Mouse (Mus musculus) spleen, adult 18-20 months (tissue): ENCODE measurements around the gene Ccnj.
A peak's percentile ranks its signal among the peaks of the same experiment; 100 is the strongest.

Source experiments
- DNase-seq, 2 experiments: peaks; one replicate each; pipeline ENCODE4 v3.0.0; 2022; ENCODE audit warnings: mixed read lengths in 2 of 2

Ccnj gene

GRCm38 (mm10) chr19:40844731-40845130 is 13.7 kb downstream of the Ccnj start:
- DNase-seq = no peak

DNA sequence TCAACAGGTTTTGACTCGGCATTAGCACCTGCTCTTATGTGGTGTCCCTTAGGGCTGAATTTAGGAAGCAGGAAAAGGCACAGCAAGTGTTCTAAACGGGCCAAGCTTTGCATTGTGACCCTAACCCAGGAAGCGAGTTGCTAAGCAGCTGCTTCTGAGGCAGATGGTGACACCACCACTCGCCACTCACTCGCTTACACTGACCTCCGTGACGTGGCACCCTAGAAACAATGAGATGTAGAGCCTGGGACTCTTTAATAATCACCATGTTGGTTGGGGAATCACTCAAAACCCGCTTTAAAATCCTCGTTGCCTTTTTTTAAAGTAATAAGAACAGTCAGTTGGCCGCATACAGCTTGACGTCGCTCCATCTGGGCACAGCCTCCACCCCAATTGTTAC is 18.3 kb downstream of the Ccnj start:
- no peak for DNase-seq

- no peak for DNase-seq
Measured at GRCm38 (mm10) chr19:40859555-40859954, 28.5 kb downstream of the Ccnj start.

DNA sequence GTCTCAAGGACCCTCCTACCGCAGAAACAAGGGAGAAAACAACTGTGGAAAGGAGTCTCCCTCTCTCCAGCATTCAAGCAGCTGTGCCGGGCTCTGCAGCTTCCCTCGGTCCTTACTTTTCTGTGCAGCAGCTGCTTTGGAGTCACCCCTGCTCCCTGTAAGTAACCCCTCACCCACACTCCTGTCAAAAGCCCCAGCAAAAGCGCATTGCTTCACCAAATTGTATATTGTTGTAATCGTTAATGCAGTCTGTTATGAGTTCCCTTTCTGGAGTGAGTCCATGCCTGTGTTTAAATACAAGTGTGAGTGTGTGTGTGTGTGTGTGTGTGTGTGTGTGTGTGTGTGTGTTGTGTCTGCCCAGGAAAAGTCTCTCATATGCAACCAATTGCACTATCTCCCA is 37.2 kb downstream of the Ccnj start:
- DNase-seq = no peak

- DNase-seq = no peak
Measured at GRCm38 (mm10) chr19:40869425-40870105, 38.5 kb downstream of the Ccnj start.

DNA sequence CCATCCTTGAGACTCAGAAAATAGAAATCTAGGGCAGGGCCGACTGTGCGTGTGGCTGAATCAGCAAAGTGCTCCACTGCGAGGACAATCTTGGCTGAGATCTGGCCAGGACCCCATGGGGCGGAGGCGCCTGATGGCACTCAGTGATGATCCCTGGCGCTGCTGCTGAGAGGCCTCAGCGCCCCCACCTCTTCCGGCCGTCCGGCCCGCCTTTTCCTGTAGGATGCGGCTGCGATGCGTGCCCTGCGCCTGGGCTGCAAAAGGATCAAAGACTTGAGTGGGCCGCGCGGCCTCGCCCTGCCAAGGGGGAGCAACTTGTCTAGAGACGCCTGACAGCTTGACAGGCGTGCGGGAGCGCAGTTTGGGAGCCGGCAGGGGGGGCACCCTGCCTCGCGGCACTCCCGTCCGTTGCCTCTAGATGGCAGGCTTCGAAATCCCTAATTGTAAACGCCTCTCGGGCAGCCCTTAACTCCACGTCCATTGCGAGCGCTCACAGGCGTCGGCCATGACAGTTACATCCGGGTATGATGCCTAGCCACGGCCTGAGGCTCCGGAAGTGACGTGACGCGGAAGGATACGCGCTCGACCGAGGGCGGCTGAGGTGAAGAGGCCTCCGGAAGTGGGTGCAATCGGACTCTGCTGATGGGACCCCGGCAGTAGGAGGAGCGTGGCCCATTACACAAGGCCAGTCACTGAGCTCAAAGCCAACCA is 42.0 kb downstream of the Ccnj start:
- DNase-seq = peak; percentile 64

- DNase-seq = no peak
Measured at GRCm38 (mm10) chr19:40881700-40882099, 50.6 kb downstream of the Ccnj start.

GRCm38 (mm10) chr19:40888887-40889286 is 57.8 kb downstream of the Ccnj start:
- DNase-seq = no peak

DNA sequence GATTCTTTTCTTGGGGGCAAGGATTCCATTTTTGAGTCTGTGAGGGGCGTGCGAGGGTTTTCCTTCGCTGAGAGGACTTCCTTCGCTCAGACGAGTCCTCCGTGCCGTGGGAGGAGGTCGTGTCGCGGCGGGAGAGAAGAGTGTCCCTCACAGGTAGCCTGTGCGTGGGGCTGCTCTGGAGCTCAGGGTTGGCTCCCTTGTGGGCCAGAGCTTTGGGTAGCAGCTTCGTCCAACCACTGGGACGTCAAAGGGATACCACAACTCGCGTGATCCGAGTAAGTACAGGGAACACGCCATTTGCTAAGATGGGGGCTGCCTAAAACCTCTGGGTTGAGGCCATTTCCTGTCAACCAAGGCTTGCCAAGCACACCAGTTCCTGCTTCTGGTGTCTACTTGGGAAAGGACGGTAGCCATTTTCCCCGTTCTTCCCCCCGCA is 63.0 kb downstream of the Ccnj start:
- DNase-seq = no peak

DNA sequence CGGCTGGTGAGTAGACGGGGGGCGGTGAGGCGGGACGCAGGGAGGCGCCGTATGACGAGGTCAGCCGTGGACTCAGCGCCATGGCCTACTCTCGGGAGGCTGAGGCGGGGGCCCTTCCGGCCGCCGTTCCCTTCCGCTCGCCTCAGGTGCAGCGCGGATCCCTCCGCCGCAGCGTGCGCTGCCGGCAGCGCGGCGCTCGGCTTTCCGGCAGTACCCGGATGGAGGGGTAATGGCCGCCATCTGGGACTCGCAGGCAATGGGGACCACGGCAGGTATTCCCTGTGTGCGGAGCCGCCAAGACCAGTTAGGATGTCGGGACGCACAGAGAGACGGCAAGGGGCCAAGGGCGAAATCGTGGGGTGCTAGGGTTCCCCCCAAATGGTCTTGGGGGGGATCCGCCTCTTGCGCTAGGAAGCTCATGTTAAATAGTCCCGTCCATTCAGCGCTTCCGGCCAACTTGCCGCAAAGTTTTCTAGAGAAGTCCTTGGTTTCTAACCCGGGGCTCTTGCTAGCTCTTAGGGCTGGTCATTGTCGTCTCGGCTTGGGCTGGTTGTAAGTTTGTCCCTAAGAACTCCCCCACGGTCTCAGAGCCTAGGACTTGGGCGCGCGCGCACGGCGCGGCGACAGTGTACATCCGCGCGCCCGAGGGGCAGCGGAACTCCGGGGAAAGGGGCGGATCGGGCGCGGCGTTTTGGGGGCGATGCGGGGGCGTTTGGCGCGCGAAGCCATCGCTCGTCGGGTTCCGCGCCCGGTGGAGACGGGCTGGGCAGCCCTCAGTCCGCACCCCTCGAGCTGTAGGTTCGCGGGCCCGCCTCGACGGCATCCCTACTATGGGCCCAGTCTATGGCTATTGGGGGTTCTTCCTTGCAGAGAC is 63.7 kb downstream of the Ccnj start, which contains the start of gene Zfp518a:
TSS of gene Zfp518a (plus strand) at position 187 of the 874 bp plus-strand sequence.
- DNase-seq = peak; percentile 78 to 85

DNA sequence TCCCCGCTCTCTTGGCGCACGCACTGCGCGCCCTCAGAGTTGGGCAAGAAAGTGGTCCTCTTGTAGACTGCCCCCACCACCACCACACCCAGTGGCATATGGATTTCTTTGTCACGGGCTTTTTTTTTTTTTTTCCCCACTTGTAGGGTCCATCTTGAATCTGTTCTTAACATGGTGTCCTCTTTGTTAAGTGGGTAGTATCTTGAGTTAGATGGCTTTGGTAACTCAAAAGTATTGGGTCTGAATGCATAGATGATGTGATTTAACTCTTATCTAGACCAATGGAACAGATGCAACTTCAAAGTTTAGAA is 64.3 kb downstream of the Ccnj start:
- no peak for DNase-seq
